Mouse (Mus musculus): ENCODE results near the gene Nqo1. TPM values are rescaled to one million over a fixed set of nuclear protein-coding genes. Genes with fewer than 3 reads are reported as not detected.

Gene Nqo1
- polyA plus RNA-seq (2015; fragmentation: Nextera tagmentation; extraction: Ambion mirVana) = 30.6 and 34.1 TPM in 2 replicates

DNA sequence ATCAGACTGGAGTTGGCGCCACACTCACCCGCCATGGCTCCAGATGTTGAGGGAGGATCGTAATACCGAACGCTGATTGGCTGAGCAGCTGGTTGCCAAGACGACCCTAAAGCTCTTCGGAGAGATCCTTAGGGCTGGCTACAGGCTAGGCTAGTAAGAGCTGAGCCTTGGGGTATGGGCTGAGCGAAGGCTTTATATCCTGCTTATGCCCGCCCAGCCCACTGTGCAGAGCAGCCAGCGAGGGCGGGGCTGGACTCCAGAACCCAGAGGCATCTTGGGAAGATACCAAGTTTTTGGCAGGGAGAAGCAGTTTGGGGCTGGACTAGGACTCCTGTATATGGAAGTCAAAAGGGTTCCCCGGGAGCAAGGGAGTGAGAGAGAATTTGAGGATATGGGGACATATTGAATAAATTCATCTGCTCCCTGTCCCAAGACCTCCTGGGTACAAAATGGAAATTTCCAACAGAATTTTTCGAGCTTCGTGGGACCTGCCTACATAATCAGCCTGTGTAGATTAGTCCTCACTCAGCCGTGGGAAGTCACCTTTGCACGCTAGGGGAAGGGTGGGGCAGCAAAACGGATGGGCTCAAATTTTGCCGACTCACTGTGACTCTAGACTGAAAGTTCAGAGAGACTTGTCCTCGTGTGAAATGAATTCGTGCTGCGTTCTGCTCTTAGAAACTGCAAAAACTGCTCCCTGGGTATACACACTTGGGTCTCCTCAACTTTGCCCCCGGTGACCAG, at the start of gene Nqo1:
Gene Nqo1 (minus strand): TSS at position 169 of the 744 bp plus-strand sequence.
- H3K4me1 ChIP-seq (replicated peaks; ENCODE audit: control insufficient read depth, insufficient read depth, low read length) = no peaks in the 10 kb centered on the region
- no peak within 1 kb of the TSS for H3K9ac ChIP-seq (ENCODE audit: low read depth, low read length)
- no peaks in the 10 kb centered on the region for H3K9me3 ChIP-seq (ENCODE audit: control insufficient read depth)
- H3K36me3 ChIP-seq (ENCODE audit: control insufficient read depth, insufficient read depth) = no peaks in the 10 kb centered on the region
- WGBS = 11% methylated on average over 22 of the region's 22 CpGs
- peak within 1 kb of the TSS; percentile 25 for H3K4me3 ChIP-seq (ENCODE audit: low read depth, low read length)
- H3K27ac ChIP-seq (ENCODE audit: low read depth, low read length) = no peak within 1 kb of the TSS
- no peak for TF ChIP-seq CTCF (IDR thresholded peaks at IDR 0.05; ENCODE audit: low read depth)
- H3K27me3 ChIP-seq (replicated peaks; ENCODE audit: control insufficient read depth, insufficient read depth, low read length) = no peaks in the 10 kb centered on the region
- peak; percentile 93 for ATAC-seq
- H3K4me2 ChIP-seq (replicated peaks; ENCODE audit: low read depth) = peak within 1 kb of the TSS; percentile 58

GRCm38 (mm10) chr8:107451414-107452066, 48.5 kb upstream of the Nqo1 start:
- WGBS = 87% methylated on average over 13 of the region's 13 CpGs
- no peak overlapping the region for H3K27ac ChIP-seq (ENCODE audit: low read depth, low read length)
- peaks cover 16% of the 10 kb centered on the region; the same call in 1 of the 2 replicates for H3K36me3 ChIP-seq (ENCODE audit: control insufficient read depth, insufficient read depth)
- H3K4me3 ChIP-seq (ENCODE audit: low read depth, low read length) = no peak overlapping the region
- H3K4me1 ChIP-seq (replicated peaks; ENCODE audit: control insufficient read depth, insufficient read depth, low read length) = no peaks in the 10 kb centered on the region
- H3K4me2 ChIP-seq (replicated peaks; ENCODE audit: low read depth) = no peak overlapping the region
- H3K9ac ChIP-seq (ENCODE audit: low read depth, low read length) = no peak overlapping the region
- ATAC-seq = no peak
- no peaks in the 10 kb centered on the region for H3K27me3 ChIP-seq (replicated peaks; ENCODE audit: control insufficient read depth, insufficient read depth, low read length)
- no peaks in the 10 kb centered on the region for H3K9me3 ChIP-seq (ENCODE audit: control insufficient read depth)
- TF ChIP-seq CTCF (IDR thresholded peaks at IDR 0.05; ENCODE audit: low read depth) = no peak

GRCm38 (mm10) chr8:107449655-107450054, 46.6 kb upstream of the Nqo1 start:
- no peak overlapping the region for H3K4me2 ChIP-seq (replicated peaks; ENCODE audit: low read depth)
- TF ChIP-seq CTCF (IDR thresholded peaks at IDR 0.05; ENCODE audit: low read depth) = no peak
- no peak for ATAC-seq
- H3K4me1 ChIP-seq (replicated peaks; ENCODE audit: control insufficient read depth, insufficient read depth, low read length) = no peaks in the 10 kb centered on the region
- no peaks in the 10 kb centered on the region for H3K27me3 ChIP-seq (replicated peaks; ENCODE audit: control insufficient read depth, insufficient read depth, low read length)
- H3K9me3 ChIP-seq (ENCODE audit: control insufficient read depth) = no peaks in the 10 kb centered on the region
- no peak overlapping the region for H3K4me3 ChIP-seq (ENCODE audit: low read depth, low read length)
- no peak overlapping the region for H3K9ac ChIP-seq (ENCODE audit: low read depth, low read length)
- peaks cover 16% of the 10 kb centered on the region; the same call in 1 of the 2 replicates for H3K36me3 ChIP-seq (ENCODE audit: control insufficient read depth, insufficient read depth)
- WGBS = 54% methylated on average over 6 of the region's 6 CpGs
- no peak overlapping the region; the same call in 1 of the 2 replicates for H3K27ac ChIP-seq (ENCODE audit: low read depth, low read length)

- Histone ChIP-seq H3K9ac (ENCODE audit: low read depth, low read length) (no peak overlapping the region), H3K27ac (ENCODE audit: low read depth, low read length) (peak overlapping the region; percentile 9; the same call in 1 of the 2 replicates), H3K36me3 (ENCODE audit: control insufficient read depth, insufficient read depth) (peaks cover 16% of the 10 kb centered on the region; the same call in 1 of the 2 replicates), H3K27me3 (replicated peaks; ENCODE audit: control insufficient read depth, insufficient read depth, low read length) (no peaks in the 10 kb centered on the region), H3K9me3 (ENCODE audit: control insufficient read depth) (no peaks in the 10 kb centered on the region), H3K4me3 (ENCODE audit: low read depth, low read length) (no peak overlapping the region), H3K4me2 (replicated peaks; ENCODE audit: low read depth) (peak overlapping the region; percentile 37), H3K4me1 (replicated peaks; ENCODE audit: control insufficient read depth, insufficient read depth, low read length) (no peaks in the 10 kb centered on the region)
- no peak for TF ChIP-seq CTCF (IDR thresholded peaks at IDR 0.05; ENCODE audit: low read depth)
- 43% methylated on average over 8 of the region's 8 CpGs for WGBS
- ATAC-seq = peak; percentile 61
These were observed 46.1 kb upstream of the Nqo1 start for GRCm38 (mm10) chr8:107449130-107449529.

- no peaks in the 10 kb centered on the region for H3K4me1 ChIP-seq (replicated peaks; ENCODE audit: control insufficient read depth, insufficient read depth, low read length)
- H3K27me3 ChIP-seq (replicated peaks; ENCODE audit: control insufficient read depth, insufficient read depth, low read length) = no peaks in the 10 kb centered on the region
- peak overlapping the region; percentile 37 for H3K4me2 ChIP-seq (replicated peaks; ENCODE audit: low read depth)
- no peak for TF ChIP-seq CTCF (IDR thresholded peaks at IDR 0.05; ENCODE audit: low read depth)
- H3K4me3 ChIP-seq (ENCODE audit: low read depth, low read length) = no peak overlapping the region
- H3K9ac ChIP-seq (ENCODE audit: low read depth, low read length) = no peak overlapping the region
- peaks cover 10% of the 10 kb centered on the region; the same call in 1 of the 2 replicates for H3K36me3 ChIP-seq (ENCODE audit: control insufficient read depth, insufficient read depth)
- WGBS = 72% methylated on average over 4 of the region's 4 CpGs
- no peak for ATAC-seq
- no peaks in the 10 kb centered on the region for H3K9me3 ChIP-seq (ENCODE audit: control insufficient read depth)
- H3K27ac ChIP-seq (ENCODE audit: low read depth, low read length) = 0 out of 2 replicates have a peak overlapping the region, but pooled peaks have one; percentile 9
These were observed 45.4 kb upstream of the Nqo1 start for GRCm38 (mm10) chr8:107448382-107448889.

DNA sequence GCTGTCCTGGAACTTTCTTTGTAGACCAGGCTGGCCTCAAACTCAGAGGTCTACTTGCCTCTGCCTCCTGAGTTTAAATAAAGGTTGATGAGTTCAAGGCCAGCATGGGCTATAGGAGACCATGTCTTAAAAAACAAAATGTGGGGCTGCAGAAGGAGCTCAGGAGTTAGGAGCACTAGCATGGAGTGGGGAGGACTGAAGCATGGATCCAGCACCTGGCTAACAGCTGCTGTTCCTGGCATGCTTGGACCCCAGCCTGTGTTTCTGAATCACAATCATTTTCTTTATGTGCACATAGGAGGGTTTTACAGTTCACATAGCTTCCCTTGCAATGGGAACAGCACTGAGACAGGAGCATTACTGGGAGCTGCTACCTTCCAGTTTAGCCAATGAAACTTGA, 44.7 kb upstream of the Nqo1 start:
- Histone ChIP-seq H3K4me2 (replicated peaks; ENCODE audit: low read depth) (peak overlapping the region; percentile 37; the same call in 1 of the 2 replicates), H3K27ac (ENCODE audit: low read depth, low read length) (no peak overlapping the region), H3K9ac (ENCODE audit: low read depth, low read length) (no peak overlapping the region), H3K4me1 (replicated peaks; ENCODE audit: control insufficient read depth, insufficient read depth, low read length) (no peaks in the 10 kb centered on the region), H3K4me3 (ENCODE audit: low read depth, low read length) (no peak overlapping the region), H3K9me3 (ENCODE audit: control insufficient read depth) (no peaks in the 10 kb centered on the region), H3K36me3 (ENCODE audit: control insufficient read depth, insufficient read depth) (0 out of 2 replicates have a peak, but pooled peaks cover 6% of the 10 kb centered on the region), H3K27me3 (replicated peaks; ENCODE audit: control insufficient read depth, insufficient read depth, low read length) (no peaks in the 10 kb centered on the region)
- no peak for ATAC-seq
- TF ChIP-seq CTCF (IDR thresholded peaks at IDR 0.05; ENCODE audit: low read depth) = no peak

Data from intestine, postnatal 0 days (tissue).